Mouse (Mus musculus): ENCODE measurements around the gene BC017158.
"Not testable (repeated sequence)": the region's sequence is repeated elsewhere in the genome, so short reads cannot be mapped to it uniquely, and the experiment has no call there.

The BC017158 gene

GRCm38 (mm10) chr7:128297617-128298480, at the start of gene BC017158:
TSS of gene BC017158 (minus strand) at chr7:128298170.
- peak; percentile 93 for DNase-seq (ENCODE audit: low read depth, low spot score)

GRCm38 (mm10) chr7:128346991-128347390, 49.0 kb upstream of the BC017158 start:
- no peak for DNase-seq (ENCODE audit: low read depth, low spot score)

DNA sequence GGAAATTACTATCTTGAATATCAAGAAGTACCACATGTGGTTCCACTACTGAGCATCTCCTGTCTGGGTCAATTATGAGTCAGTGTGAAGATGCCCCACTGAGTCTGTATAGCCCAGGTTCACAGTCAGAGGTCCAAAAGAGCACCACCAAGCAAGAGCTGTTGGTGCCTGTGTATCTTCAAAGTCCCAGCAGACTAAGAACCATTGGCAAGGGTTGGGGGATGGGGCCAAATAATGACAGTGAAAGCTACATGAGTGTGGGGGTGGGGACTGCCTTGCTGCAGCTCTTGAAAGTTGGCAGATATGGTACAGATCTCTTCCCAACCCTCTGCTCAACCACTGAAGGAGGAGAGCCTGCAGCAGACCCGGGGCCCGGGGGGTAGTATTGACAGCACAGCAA, 48.6 kb upstream of the BC017158 start:
- DNase-seq (ENCODE audit: low read depth, low spot score), result no peak

- no peak for DNase-seq (ENCODE audit: low read depth, low spot score)
These were observed 47.7 kb upstream of the BC017158 start for GRCm38 (mm10) chr7:128345691-128346090.

DNA sequence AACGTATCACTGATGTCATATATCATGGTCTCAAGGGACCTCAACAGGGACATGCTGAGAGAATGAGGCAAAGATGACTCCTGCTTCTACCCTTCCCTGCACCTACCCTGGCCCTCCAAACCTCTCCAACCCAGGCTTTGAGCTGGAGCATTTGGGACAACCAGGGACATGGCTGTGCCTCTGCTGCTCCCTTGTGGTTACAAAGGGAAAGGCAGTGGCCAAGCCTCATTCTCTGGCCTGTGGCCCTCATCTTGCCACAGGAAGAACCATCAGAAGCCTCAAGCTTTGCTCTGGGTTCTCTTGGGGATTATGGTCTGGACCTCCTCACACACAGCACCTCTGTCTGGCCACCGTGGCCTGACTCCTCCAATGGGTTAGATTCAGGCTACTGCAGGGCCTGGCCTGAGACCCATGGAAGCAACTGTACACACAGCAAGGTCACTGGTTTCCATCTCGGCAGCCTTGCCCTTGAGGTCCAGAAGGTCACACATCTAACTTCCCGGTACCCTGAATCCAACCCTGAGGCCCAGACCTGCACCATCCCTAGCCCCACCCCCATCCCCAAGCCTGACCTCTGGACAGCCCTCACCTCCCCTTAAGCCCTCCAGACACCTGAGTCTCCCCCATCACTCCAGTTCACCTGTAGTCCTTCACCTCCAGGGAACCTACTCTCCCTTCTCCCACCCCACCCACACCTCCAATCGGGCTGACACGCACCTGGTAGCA, 47.1 kb upstream of the BC017158 start:
- peak; percentile 79 for DNase-seq (ENCODE audit: low read depth, low spot score)

DNA sequence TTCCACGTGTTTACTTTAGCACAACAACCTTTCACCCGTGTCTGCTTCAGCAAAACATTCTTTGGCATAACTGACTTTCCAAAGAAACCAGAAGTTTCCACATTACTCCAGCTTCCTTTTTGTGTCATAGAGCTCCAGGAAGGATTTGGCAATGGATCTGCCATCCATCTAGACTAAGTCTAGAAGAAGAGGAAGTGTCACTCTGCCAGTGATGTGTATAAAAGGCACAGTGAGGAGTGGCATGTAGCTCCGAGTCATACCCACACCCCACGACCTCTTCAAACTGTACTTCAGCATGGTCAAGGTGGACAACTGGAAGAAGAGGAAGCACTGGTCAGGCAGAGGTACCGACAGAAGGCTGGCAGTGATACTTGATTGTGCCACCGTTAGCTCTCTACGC, 46.5 kb upstream of the BC017158 start:
- no peak for DNase-seq (ENCODE audit: low read depth, low spot score)

DNA sequence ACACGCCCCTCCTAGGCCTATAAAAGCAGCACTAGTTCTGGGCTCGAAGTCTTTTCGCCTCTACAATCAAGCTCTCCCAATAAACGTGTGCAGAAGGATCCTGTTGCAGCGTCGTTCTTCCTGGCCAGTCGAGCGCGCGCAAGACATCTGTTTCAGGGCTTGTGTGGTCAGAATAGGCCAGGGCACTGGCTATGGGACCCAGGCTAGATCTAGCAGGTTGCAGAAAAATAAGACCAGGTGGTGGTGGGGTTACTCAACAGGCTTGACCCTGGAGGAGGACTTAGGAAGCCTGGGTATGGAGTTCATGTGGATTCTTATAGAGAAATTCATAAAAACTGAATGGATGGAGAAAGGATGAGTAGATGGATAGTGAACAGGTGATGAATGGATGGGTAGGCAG, 44.7 kb upstream of the BC017158 start:
- DNase-seq (ENCODE audit: low read depth, low spot score), result not testable (repeated sequence)

- DNase-seq (ENCODE audit: low read depth, low spot score), result not testable (repeated sequence)
These were observed 42.4 kb upstream of the BC017158 start for GRCm38 (mm10) chr7:128340321-128340720.

DNA sequence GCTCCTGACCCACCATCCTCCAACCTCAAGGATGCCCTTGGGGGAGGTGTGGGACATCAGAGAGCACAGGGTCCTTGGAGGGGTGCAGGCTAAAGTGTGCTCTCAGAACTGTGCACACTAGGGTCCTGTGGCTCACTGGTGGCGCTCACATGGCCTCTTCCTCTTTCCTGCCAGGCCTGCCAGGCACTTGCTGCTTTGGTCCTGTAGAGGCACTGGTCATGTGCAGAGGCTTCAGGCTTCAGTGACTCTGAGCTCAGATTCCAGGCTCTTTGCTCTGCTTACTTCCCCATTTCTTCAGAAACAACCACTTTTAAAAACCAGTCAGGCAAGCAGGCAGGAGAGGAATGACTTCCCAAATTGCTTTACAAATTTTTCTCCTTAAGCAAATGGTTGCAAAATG, 34.9 kb upstream of the BC017158 start:
- peak; percentile 37 for DNase-seq (ENCODE audit: low read depth, low spot score)

DNA sequence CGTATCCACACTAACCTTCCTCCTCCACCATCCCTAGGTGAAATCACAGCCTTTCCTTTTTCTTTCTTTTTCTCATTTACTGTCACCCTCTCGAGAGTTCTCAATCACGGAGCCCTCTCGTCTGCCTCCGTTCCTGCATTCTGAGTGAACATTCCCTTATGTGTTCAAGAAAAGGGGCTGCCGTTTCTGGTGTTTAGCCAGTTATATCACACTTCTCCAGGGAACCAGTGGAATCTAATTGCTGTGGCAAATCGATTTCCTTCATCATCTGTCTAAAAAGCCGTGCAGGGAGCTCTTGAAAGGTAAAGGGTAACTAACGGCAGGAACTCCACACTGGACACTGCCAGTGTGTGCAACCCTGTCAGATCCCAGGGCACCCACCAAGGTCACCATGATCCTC, 33.0 kb upstream of the BC017158 start:
- no peak for DNase-seq (ENCODE audit: low read depth, low spot score)

GRCm38 (mm10) chr7:128324977-128325376, 27.0 kb upstream of the BC017158 start:
- DNase-seq (ENCODE audit: low read depth, low spot score), result no peak

GRCm38 (mm10) chr7:128321260-128321659, 23.3 kb upstream of the BC017158 start:
- peak; percentile 7 for DNase-seq (ENCODE audit: low read depth, low spot score)

DNA sequence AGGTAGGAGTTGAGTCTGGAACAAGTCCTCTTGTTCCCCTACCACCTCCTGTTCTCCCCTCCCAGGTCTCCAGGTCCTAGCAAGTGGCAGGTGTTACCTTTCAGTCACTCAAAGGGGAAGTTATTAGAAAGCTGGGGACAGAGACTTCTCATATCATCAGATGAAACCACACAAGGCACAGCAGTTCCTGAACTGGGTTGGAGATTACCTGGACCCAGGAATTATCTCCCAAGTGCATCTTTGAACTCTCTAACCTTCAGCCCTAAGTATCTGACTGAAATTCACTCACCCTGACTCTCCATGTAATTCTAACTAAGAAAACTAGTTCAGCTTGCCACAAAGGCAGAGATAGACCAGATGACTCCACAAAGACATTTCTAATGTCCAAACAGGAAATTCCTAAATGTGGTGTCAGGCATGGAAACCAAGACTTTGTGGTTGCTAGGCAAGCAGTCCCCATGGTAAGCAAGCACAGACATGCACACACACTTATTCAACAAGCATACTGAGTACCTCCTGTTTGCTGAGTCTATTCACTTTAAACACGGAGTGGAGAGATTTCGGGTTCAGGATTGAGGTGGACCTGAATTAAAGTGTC, 22.3 kb upstream of the BC017158 start:
- DNase-seq (ENCODE audit: low read depth, low spot score), result no peak

GRCm38 (mm10) chr7:128319140-128319539, 21.2 kb upstream of the BC017158 start:
- no peak for DNase-seq (ENCODE audit: low read depth, low spot score)

GRCm38 (mm10) chr7:128317011-128317410, 19.0 kb upstream of the BC017158 start:
- no peak for DNase-seq (ENCODE audit: low read depth, low spot score)

- DNase-seq (ENCODE audit: low read depth, low spot score), result peak; percentile 28
These were observed 16.5 kb upstream of the BC017158 start for GRCm38 (mm10) chr7:128314491-128314890.

DNA sequence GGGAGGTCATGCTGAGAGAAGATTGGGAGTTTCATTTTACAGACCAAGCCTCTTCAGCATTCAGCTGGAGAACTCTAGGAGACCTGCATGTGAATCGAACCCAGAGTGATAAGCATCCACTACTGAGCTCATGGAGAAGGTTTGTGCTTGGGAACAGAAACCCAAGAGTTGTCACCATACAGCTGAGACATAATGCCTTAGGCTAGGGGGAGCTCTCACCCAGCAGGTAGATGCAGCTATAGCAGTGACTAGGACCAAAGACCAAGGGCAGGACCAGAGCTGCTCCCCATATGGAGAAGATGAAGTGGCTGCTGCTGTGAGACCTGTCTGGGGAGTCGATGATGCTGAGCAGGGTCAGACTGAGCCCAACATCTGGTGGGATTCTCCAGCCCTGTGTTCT, 15.6 kb upstream of the BC017158 start:
- no peak for DNase-seq (ENCODE audit: low read depth, low spot score)

DNA sequence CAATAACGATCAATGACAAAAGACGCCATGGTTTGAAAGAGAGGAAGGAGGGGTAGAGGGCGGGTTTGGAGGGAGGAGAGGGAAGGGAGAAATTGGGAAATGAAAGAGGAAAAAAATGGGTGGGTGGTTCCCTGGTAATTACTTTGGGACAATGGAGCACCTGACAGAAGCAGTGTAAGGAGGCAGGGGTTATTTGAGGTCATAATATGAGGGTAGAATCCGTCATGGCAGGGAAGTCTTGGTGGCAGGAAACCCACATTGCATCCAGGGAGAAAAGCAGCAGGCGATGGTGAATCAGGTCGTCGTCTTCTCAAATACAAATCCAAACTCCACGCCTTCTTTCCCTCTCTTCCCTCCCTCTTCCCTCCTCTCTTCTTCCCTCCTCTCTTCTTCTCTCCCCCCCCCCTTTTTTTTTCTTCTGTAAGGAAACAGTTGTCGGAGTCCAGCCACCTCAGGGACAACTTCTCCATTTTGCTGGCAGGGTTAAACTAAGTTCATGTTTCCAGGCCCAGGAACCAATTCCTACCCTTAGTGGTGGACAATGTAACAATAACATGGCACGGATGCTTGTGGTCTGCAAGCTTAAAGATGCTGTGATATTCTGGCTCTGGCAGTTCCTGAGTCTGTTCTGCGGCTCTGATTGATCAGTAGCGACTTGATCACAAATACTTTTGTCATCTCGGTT, 14.5 kb upstream of the BC017158 start:
- DNase-seq (ENCODE audit: low read depth, low spot score), result peak; percentile 10

GRCm38 (mm10) chr7:128311811-128312210, 13.8 kb upstream of the BC017158 start:
- DNase-seq (ENCODE audit: low read depth, low spot score), result no peak

DNA sequence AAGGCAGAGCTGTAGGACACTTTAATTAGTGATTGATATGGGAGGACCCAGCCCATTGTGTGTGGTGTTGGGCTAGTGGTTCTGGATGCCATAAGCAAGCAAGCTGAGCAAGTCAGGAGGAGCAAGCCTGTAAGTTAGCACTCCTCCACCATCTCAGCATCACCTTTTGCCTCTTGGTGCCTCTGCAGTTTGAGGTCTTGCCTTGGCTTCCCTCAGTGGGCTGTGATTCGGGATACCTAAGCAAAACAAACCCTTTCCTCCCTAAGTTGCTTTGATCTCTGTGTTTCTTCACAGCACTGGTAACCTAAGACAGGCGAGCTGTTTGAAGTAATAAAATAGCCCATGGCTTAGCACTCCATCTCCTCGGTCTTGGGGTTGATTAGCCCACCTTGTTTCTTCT, 13.3 kb upstream of the BC017158 start:
- DNase-seq (ENCODE audit: low read depth, low spot score), result no peak

GRCm38 (mm10) chr7:128310229-128310688, 12.3 kb upstream of the BC017158 start:
- DNase-seq (ENCODE audit: low read depth, low spot score), result peak; percentile 55

DNA sequence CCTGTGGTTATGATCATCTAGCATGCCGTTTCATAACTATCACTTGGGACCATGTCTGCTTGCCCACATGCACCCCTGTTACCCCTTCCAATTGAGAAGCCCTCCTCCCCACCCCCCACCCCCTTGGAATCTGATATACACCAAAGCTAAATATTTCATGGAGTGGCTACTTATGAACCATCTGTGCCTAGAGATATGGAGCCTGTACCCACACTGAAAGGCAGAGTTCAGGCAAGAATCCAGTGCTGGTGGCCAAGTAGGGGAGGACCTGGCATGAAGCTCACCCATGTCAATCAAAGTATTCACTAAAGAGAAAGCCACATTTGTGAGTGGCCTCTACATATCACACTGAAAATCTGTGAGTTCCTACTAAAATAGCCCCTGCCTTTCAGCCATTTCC, 11.8 kb upstream of the BC017158 start:
- DNase-seq (ENCODE audit: low read depth, low spot score), result peak; percentile 4

Data from brain, adult 2 months (tissue).